Mouse (Mus musculus) MEL (cell line): ENCODE data around the gene Prr5. TPM values are rescaled to one million over a fixed set of nuclear protein-coding genes. Genes with fewer than 3 reads are reported as not detected.

Source experiments
- DNase-seq: peaks from one replicate; pipeline ENCODE4 v3.0.0; 2011; ENCODE audit warnings: low read depth, low spot score
- H3K27ac ChIP-seq: 2 replicates; pipeline ENCODE4 v1.5.1; 2012; ENCODE audit warnings: low read depth, mild to moderate bottlenecking, control low read depth, low read length, moderate library complexity; ENCODE audit not compliant: control insufficient read depth
- H3K27me3 ChIP-seq, 2 experiments: fragments of 150-350 bp in 1 of 2; sonication (generic) in 1 of 2; 2 replicates each; pipeline ENCODE4 v1.6.1; 2012; ENCODE audit warnings: low read length in 2 of 2, mild to moderate bottlenecking in 2 of 2, improper control_type of control experiment in 1 of 2, moderate library complexity in 1 of 2; ENCODE audit not compliant: insufficient read depth in 2 of 2, control insufficient read depth in 1 of 2
- H3K36me3 ChIP-seq, 2 experiments: 2 replicates each; pipeline ENCODE4 v1.6.1; 2012 to 2014; ENCODE audit warnings: low read length in 2 of 2, improper control_type of control experiment in 1 of 2, inconsistent platforms in 1 of 2, mild to moderate bottlenecking in 1 of 2; ENCODE audit not compliant: insufficient read depth in 2 of 2, control insufficient read depth in 1 of 2
- H3K4me1 ChIP-seq, 2 experiments: fragments of 150-350 bp in 1 of 2; sonication (generic) in 1 of 2; 2 replicates each; pipeline ENCODE4 v1.6.1; 2012; ENCODE audit warnings: low read length in 2 of 2, improper control_type of control experiment in 1 of 2, mild to moderate bottlenecking in 1 of 2; ENCODE audit not compliant: insufficient read depth in 2 of 2, control insufficient read depth in 1 of 2
- H3K4me3 ChIP-seq, 2 experiments: fragments of 150-350 bp in 1 of 2; sonication (generic) in 1 of 2; 2 replicates each; pipeline ENCODE4 v1.5.1; 2012; ENCODE audit warnings: low read depth in 2 of 2, low read length in 2 of 2, mild to moderate bottlenecking in 2 of 2, moderate library complexity in 2 of 2, control low read depth in 1 of 2, improper control_type of control experiment in 1 of 2; ENCODE audit not compliant: control insufficient read depth in 1 of 2, insufficient read depth in 1 of 2
- H3K79me2 ChIP-seq: 2 replicates; pipeline ENCODE4 v1.6.1; 2012; ENCODE audit warnings: mild to moderate bottlenecking, low read length, moderate library complexity; ENCODE audit not compliant: control insufficient read depth, poor library complexity, insufficient read depth
- H3K9ac ChIP-seq: 2 replicates; pipeline ENCODE4 v1.6.1; 2012; ENCODE audit warnings: low read depth, mild to moderate bottlenecking, control low read depth, low read length, moderate library complexity; ENCODE audit not compliant: control insufficient read depth, poor library complexity, severe bottlenecking
- H3K9me3 ChIP-seq: fragments of 150-350 bp; sonication (generic); replicated peaks from 2 replicates; pipeline ENCODE4 v1.6.1; 2012; ENCODE audit warnings: mild to moderate bottlenecking, low read length, improper control_type of control experiment, moderate library complexity; ENCODE audit not compliant: insufficient read depth
- CHD2 ChIP-seq: IDR thresholded peaks from 2 replicates; pipeline ENCODE4 v1.6.1; 2011; ENCODE audit warnings: low read length, improper control_type of control experiment
- ELF1 ChIP-seq: IDR thresholded peaks from 2 replicates; pipeline ENCODE4 v1.6.1; 2014; ENCODE audit warnings: low read depth, mild to moderate bottlenecking, inconsistent platforms, low read length, improper control_type of control experiment, moderate library complexity
- EP300 ChIP-seq, 2 experiments: IDR thresholded peaks; 2 replicates each; pipeline ENCODE4 v1.6.1; 2011; ENCODE audit warnings: improper control_type of control experiment in 2 of 2, low read length in 2 of 2, low read depth in 1 of 2, mild to moderate bottlenecking in 1 of 2
- ETS1 ChIP-seq: IDR thresholded peaks from 2 replicates; pipeline ENCODE4 v1.6.1; 2012; ENCODE audit warnings: low read depth, mild to moderate bottlenecking, inconsistent platforms, low read length, improper control_type of control experiment, moderate library complexity
- MAX ChIP-seq: IDR thresholded peaks from 2 replicates; pipeline ENCODE4 v1.6.1; 2011; ENCODE audit warnings: low read length, improper control_type of control experiment
- MAZ ChIP-seq: IDR thresholded peaks from 2 replicates; pipeline ENCODE4 v1.6.1; 2012; ENCODE audit warnings: low read depth, mild to moderate bottlenecking, inconsistent platforms, low read length, improper control_type of control experiment
- MYB ChIP-seq: IDR thresholded peaks from 2 replicates; pipeline ENCODE4 v1.6.1; 2011; ENCODE audit warnings: mild to moderate bottlenecking, low read depth, low read length, improper control_type of control experiment
- POLR2A ChIP-seq, 2 experiments: IDR thresholded peaks; 2 replicates each; pipeline ENCODE4 v1.6.1; 2011 to 2012; ENCODE audit warnings: low read length in 2 of 2, mild to moderate bottlenecking in 2 of 2, control low read depth in 1 of 2, improper control_type of control experiment in 1 of 2, low read depth in 1 of 2, moderate library complexity in 1 of 2; ENCODE audit not compliant: control insufficient read depth in 1 of 2, insufficient read depth in 1 of 2, poor library complexity in 1 of 2
- POLR2AphosphoS2 ChIP-seq: IDR thresholded peaks from 2 replicates; pipeline ENCODE4 v1.6.1; 2011; ENCODE audit warnings: low read length, improper control_type of control experiment
- POLR2AphosphoS5 ChIP-seq: IDR thresholded peaks from 2 replicates; pipeline ENCODE4 v1.6.1; 2012; ENCODE audit warnings: low read depth, borderline replicate concordance, mild to moderate bottlenecking, inconsistent platforms, low read length, moderate library complexity, mixed read lengths
- RCOR1 ChIP-seq: IDR thresholded peaks from 2 replicates; pipeline ENCODE4 v1.6.1; 2012; ENCODE audit warnings: low read depth, mild to moderate bottlenecking, inconsistent platforms, low read length, improper control_type of control experiment
- SIN3A ChIP-seq: IDR thresholded peaks from 2 replicates; pipeline ENCODE4 v1.6.1; 2012; ENCODE audit warnings: low read length, improper control_type of control experiment, inconsistent platforms
- TAL1 ChIP-seq: IDR thresholded peaks from 2 replicates; pipeline ENCODE4 v1.6.1; 2012; ENCODE audit warnings: mild to moderate bottlenecking, inconsistent platforms, low read length, moderate library complexity, mixed read lengths
- TBP ChIP-seq: IDR thresholded peaks from 2 replicates; pipeline ENCODE4 v1.8.0; 2011; ENCODE audit warnings: low read depth, low read length, improper control_type of control experiment
- UBTF ChIP-seq: IDR thresholded peaks from 2 replicates; pipeline ENCODE4 v1.6.1; 2012; ENCODE audit warnings: low read depth, mild to moderate bottlenecking, inconsistent platforms, low read length, improper control_type of control experiment, moderate library complexity, borderline replicate concordance; ENCODE audit not compliant: insufficient read depth
- ZC3H11A ChIP-seq: IDR thresholded peaks from 2 replicates; pipeline ENCODE4 v1.6.1; 2012; ENCODE audit warnings: low read depth, mild to moderate bottlenecking, inconsistent platforms, low read length, improper control_type of control experiment
- ZKSCAN1 ChIP-seq: IDR thresholded peaks from 2 replicates; pipeline ENCODE4 v1.6.1; 2012; ENCODE audit warnings: low read depth, mild to moderate bottlenecking, inconsistent platforms, low read length, improper control_type of control experiment, moderate library complexity
- ZMIZ1 ChIP-seq: IDR thresholded peaks from 2 replicates; pipeline ENCODE4 v1.6.1; 2012; ENCODE audit warnings: low read depth, mild to moderate bottlenecking, inconsistent platforms, low read length, improper control_type of control experiment, moderate library complexity
- ZNF384 ChIP-seq: IDR thresholded peaks from 2 replicates; pipeline ENCODE4 v1.6.1; 2012; ENCODE audit warnings: low read depth, mild to moderate bottlenecking, inconsistent platforms, low read length, improper control_type of control experiment
- polyA plus RNA-seq, 2 experiments: library from polyadenylated mRNA; stranded (reverse) in 1 of 2; unstranded in 1 of 2; fragments of >175 nt in 1 of 2; fragments of >200 nt in 1 of 2; gene quantifications; 2 replicates each; pipeline versions ENCODE4 v1.2.1 to v1.2.4; 2012; ENCODE audit warnings: low replicate concordance in 2 of 2, low read depth in 1 of 2; ENCODE audit not compliant: insufficient read length in 2 of 2, insufficient read depth in 1 of 2, missing spikeins in 1 of 2
- total RNA-seq: library from RNA; depleted of rRNA; stranded (reverse); fragments of 300-350 nt; gene quantifications from 2 replicates; pipeline ENCODE4 v1.2.3, GENCODE M21; 2012

Prr5 gene
- total and polyA plus RNA-seq, 3 experiments, result not detected

DNA sequence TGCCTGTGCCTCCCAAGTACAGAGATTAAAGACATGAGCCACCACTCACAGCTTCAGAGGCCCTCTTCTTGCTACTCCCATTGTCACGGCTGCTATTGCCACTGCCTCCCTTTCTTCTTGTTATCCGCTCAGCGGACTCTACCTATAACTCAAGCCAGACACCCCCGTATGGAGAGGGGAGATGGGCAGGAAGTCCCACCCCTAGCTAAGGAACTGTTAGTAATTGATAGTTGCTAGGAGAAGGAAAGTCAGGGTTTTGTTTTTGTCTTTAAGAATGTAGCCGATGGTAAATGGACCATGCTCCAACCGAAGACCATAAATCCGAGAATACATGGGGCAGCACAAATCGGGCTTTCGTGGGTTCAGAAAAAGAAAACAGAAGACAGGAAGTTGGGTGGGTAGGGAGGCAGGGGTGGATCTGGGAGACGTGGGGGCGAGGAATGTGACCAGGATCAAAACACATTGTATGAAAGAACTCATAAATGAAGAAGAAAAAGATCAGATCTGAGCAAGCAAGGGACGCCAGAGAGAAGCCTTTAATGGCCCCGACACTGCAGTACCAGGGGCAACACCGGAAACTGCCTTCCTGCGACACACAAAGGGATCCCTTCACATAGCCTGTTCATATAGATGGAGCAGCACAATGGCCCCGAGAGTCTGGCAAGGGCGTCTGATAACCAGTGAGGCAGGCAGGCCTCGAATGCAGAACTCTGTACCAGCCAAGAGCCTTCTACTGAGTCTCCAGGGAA lies 62.4 kb downstream of the Prr5 start:
- no peaks in the 10 kb centered on the region for H3K79me2 ChIP-seq
- no peaks in the 10 kb centered on the region for H3K4me1 ChIP-seq
- H3K9me3 ChIP-seq, result no peaks in the 10 kb centered on the region
- TF ChIP-seq TBP (no peak), CHD2 (no peak), RCOR1 (no peak), ELF1 (no peak), POLR2AphosphoS5 (no peak), UBTF (no peak), ZNF384 (no peak), POLR2AphosphoS2 (no peak), MYB (no peak), SIN3A (no peak), ZC3H11A (no peak), EP300 (IDR thresholded peaks at IDR 0.05; ENCODE audit: low read depth in 1 of 2, low read length in 2 of 2) (no peak)
- no peaks in the 10 kb centered on the region; a peak in 1 of 4 replicates for H3K27me3 ChIP-seq
- H3K36me3 ChIP-seq, result no peaks in the 10 kb centered on the region
- H3K27ac ChIP-seq, result no peak overlapping the region
- DNase-seq, result no peak
- no peak overlapping the region for H3K4me3 ChIP-seq
- H3K9ac ChIP-seq, result no peak overlapping the region

DNA sequence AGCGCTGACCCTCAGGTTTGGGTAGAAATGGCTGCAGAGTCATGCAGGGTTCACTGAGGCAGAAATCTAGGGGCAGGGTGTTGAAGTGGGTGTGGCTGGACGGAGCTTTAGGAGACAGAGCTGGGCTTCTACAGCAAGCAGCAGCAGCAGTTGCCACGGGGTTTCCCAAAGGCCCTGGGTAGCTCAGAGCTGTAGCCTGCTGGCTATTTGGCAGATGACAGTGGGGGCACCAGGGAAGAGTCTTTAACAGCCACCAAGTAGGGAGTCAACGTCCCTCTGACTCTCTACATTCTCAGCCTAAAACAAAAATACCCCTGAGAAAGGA lies 63.0 kb downstream of the Prr5 start:
- Histone ChIP-seq H3K4me3 (no peak overlapping the region), H3K9ac (no peak overlapping the region), H3K27me3 (no peaks in the 10 kb centered on the region; a peak in 1 of 4 replicates), H3K27ac (no peak overlapping the region), H3K9me3 (no peaks in the 10 kb centered on the region), H3K4me1 (no peaks in the 10 kb centered on the region), H3K36me3 (no peaks in the 10 kb centered on the region), H3K79me2 (no peaks in the 10 kb centered on the region)
- TF ChIP-seq EP300 (IDR thresholded peaks at IDR 0.05; ENCODE audit: low read depth in 1 of 2, low read length in 2 of 2) (no peak), ZMIZ1 (no peak), ETS1 (no peak), MAZ (no peak), MYB (no peak), CHD2 (no peak), UBTF (no peak), SIN3A (no peak), POLR2AphosphoS5 (no peak), TAL1 (no peak), ZKSCAN1 (no peak), MAX (no peak), RCOR1 (no peak), POLR2A (IDR thresholded peaks at IDR 0.05; ENCODE audit: control insufficient read depth in 1 of 2, insufficient read depth in 1 of 2, low read depth in 1 of 2, low read length in 2 of 2, poor library complexity in 1 of 2) (no peak)
- no peak for DNase-seq
